Mouse (Mus musculus): Measurements from ENCODE around the gene Pdzrn3.

- TF ChIP-seq CTCF (IDR thresholded peaks at IDR 0.05; ENCODE audit: low read depth, low read length) (no peak), GATA2 (IDR thresholded peaks at IDR 0.05; ENCODE audit: borderline replicate concordance, low read depth, low read length) (no peak)
Measured at GRCm38 (mm10) chr6:101214734-101215435, 162.8 kb downstream of the Pdzrn3 start.
